Mouse (Mus musculus) naive thymus-derived CD4-positive, alpha-beta T cell, adult 5 months (primary cell): ENCODE results near the gene Tbx6. TPM values are rescaled to one million over a fixed set of nuclear protein-coding genes. Genes with fewer than 3 reads are reported as not detected.

Source experiments
- polyA plus RNA-seq: library from polyadenylated mRNA; unstranded; fragments of 100-300 nt; shearing (Covaris generic); gene quantifications from one replicate; pipeline ENCODE4 v1.2.1, GENCODE M21; 2017

Gene Tbx6
- polyA plus RNA-seq, result 5.2 TPM

DNA sequence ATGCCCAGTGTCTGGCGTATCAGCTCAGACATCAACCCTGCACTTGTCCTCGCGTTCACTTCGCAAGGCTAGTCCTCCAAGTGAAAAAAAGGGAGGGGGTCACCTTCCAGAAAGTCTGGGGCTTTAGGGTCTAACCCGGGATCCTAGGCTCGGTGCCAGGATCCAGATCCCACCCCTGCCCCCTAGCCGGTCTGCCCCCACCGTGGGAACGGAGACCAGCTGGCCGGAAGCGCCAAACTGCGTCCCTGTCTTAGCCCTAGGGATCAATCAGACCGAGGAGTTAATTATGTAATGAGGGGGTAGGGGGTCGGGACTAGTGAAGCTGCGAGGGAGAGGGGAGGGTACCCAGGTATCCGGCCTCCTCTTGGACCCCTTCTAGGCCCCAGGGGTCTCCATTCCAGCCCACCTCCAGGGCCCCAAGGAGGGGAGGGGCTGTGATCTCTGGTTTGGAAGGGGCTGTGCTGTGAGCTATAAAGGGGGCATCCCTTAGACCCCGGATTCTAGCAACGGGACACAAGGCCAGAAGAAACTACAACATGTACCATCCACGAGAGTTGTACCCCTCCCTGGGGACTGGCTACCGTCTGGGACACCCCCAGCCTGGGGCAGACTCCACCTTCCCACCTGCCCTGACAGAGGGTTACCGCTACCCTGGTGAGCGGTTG is at the start of gene Tbx6:
Gene Tbx6 (plus strand): TSS at position 513 of the 665 bp plus-strand sequence.

DNA sequence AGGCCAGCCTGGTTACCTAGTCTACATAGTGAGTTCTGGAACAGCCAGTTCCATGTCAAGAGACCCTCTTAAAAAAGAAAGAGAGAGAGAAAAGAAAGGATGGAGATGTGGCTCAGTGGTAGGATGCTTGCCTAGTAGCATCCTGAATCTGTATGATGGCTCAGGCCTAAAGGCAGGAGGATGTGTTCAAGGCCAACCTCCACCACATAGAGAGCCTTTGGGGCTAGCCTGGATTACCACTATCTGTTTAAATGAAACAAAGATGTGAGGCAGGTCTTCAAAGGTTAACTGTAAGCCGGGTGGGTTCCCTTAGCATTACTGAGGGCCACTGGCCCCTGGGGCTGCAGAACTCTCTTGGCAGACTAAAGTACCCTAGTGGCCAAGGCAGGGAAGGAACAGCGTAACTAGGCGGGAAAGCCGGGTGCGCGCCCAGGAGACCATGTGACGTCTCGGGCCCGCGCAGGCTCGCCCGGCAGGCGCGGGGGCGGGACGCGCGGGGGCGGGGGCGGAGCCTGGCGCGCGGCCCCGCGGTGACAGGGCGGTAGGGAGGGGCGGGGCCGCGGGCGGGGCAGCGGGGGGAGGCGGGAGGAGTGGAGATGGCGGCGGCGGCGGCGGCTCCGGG is 22.1 kb upstream of the Tbx6 start, which contains the start of gene Mapk3:
Gene Mapk3 (plus strand): TSS at position 552 of the 622 bp plus-strand sequence.

DNA sequence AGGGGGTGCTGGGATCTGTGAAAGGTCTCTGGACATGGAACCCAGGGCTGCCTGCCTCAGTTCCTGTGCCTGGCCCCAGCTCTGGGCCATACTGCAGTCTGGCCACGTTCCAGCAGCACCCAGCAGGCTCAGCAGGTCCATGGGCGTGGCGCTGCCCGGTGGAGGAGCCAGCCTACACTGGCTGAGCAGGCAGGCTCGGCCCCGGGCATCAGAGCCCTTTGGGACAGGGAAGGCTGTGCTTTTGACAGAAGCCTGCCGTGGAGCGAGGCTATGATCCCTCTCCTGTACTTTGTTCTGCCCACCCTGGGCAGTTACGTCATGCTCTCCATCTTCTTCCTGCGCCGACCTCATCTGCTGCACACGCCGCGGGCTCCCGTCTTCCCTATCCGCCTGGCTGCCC is 15.1 kb upstream of the Tbx6 start, which contains the start of gene Gdpd3:
Gene Gdpd3 (plus strand): TSS at position 134 of the 400 bp plus-strand sequence.

DNA sequence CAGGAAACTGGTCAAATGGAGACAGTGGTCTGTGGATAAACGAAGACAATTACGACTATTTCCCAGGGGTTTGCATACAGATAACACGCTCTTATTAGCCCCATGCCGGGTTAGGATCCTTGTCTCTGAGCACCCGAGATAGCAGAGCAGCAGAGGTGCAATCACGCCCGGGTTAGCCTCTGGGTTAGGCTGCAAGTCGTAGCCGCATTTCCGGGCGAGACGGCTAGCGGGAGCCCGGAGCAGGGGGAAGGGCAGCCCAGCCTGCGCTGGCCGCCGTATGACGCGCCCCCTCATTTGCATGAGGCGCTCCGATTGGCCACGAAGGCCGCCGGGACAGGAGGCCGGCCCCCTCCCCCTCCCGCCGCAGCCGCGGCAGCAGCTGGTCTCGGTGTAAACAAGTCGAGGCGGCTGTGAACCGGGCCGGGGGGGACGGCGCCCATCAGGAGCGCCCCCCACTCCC is 4.7 kb upstream of the Tbx6 start, which contains the start of gene Ypel3:
Gene Ypel3 (plus strand): TSS at position 358 of the 460 bp plus-strand sequence.

DNA sequence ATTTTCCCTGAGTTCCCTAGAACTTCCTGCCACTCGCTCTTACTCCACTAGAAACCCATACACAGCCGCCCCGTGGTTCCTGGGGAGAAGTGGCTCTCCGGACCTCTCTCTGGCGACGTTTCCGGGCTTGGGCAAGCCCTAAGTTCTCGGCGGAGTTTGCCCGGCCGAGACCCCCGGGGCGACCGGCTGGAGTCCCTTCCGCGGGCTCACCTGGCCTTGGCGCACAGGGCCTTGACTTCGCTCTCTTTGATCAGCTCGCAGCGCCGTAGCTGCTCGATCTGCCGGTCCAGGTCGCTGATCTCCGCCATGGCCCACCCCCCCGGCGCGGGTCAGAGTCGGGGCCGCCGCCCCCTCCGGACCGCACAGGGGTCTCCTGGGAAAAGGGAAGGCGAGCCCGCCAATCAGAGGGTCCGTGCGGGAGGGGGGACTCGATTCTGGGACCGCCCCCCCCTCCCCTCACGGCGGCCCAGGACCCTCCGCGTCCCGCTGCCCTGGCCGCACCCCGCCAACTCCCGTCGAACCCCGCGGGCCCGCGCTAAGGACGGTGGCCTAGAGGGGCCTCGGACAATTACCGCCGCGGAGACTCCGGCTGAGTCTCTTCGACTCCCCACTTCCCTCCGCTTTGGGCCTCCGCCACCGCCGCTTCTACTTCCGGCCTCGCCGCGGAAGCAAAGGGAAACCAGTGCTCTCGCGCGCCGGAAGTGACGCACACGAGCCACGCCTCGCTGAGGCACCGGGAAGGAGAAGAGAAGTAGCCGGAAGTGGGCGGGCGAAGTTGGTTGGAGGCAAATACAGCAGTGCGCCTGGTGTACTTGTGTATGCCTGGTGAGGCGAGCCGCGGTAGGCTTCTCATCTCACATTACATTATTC is 10.8 kb downstream of the Tbx6 start, which contains the start of gene Ppp4c:
Gene Ppp4c (minus strand): TSS at position 646 of the 870 bp plus-strand sequence.

DNA sequence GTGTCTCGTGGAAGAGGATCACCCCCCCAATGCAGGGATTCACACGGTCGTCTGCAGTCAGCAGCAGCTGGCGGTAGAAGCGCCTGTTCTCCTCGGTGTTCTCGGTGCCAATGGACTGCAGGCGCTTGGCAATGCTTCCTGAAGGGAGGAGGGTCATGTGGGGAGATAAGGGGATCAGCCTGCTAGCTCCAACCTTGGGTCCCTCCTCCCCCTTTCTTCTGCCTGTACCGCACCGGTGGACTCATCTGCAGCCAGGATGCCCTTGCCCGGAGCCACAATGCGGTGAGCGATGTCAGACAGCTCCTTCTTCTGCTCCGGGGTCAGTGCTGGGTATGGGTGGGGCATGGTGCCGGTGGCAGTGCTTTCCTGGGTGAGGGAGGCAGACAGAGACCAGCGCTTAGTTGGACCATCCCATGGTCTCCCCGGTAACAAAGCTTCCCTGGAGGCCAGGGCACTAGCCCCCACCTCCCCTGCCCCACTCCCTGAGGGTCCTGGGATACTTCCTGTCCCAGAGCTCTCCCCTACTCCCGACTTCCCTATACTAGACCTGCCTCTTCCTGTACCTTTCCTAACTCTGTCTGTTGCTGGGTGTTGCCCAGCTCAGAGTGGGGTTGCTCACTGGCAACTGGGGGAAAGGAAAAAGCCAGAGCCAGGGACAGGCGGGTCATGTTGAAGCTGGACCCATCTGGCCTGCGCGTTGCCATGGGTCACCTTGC is 16.3 kb downstream of the Tbx6 start, which contains the start of gene Fam57b:
Gene Fam57b (plus strand): TSS at position 258 of the 716 bp plus-strand sequence.

DNA sequence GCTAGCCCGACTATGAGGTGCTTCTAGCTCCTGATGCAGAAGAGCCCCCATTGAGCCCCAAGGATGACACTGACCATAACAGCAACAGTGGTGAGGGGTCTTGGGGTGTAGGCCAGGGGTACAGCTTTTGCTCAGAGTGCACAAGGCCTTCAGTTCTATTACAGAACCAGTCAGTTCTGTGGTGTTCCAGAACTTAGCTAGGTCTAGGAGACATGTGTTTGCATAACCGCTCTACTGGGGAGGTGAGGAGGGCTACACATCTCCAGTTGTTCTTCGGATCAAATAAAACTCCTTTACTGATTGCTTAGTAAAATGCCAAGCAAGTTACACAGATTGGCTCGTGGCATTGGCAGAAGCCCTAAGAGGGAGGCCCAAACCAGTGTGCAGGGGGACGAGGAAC is 50.3 kb downstream of the Tbx6 start, which contains the start of gene 4930451I11Rik:
Gene 4930451I11Rik (minus strand): TSS at position 101 of the 400 bp plus-strand sequence.

Other genes starting within 250 kb of the Tbx6 start
- gene Eif3c, start 215.1 kb upstream of the Tbx6 start, polyA plus RNA-seq, result 166 TPM
- 1.1 TPM for gene Apobr, start 196.5 kb upstream of the Tbx6 start, polyA plus RNA-seq
- 54.1 TPM for gene Cln3, start 195.7 kb upstream of the Tbx6 start, polyA plus RNA-seq
- gene Il27, start 186.5 kb upstream of the Tbx6 start, polyA plus RNA-seq, result not detected
- not detected for gene Nupr1, start 150.6 kb upstream of the Tbx6 start, polyA plus RNA-seq
- 89.1 TPM for gene Sgf29, start 132.2 kb upstream of the Tbx6 start, polyA plus RNA-seq
- 0.36 TPM for gene Sult1a1, start 105.1 kb upstream of the Tbx6 start, polyA plus RNA-seq
- gene Bola2, start 86.1 kb upstream of the Tbx6 start, polyA plus RNA-seq, result 80.9 TPM
- 3.5 TPM for gene Slx1b, start 85.7 kb upstream of the Tbx6 start, polyA plus RNA-seq
- 2,123 TPM for gene Coro1a, start 73.7 kb upstream of the Tbx6 start, polyA plus RNA-seq
- 20.2 TPM for gene Mapk3, start 21.9 kb upstream of the Tbx6 start, polyA plus RNA-seq
- gene Gdpd3, start 15.1 kb upstream of the Tbx6 start, polyA plus RNA-seq, result 0.81 TPM
- gene Ypel3, start 4.5 kb upstream of the Tbx6 start, polyA plus RNA-seq, result 416 TPM
- gene Ppp4c, start 11.0 kb downstream of the Tbx6 start, polyA plus RNA-seq, result 341 TPM
- not detected for gene Fam57b, start 16.2 kb downstream of the Tbx6 start, polyA plus RNA-seq
- gene 4930451I11Rik, start 50.2 kb downstream of the Tbx6 start, polyA plus RNA-seq, result not detected
- not detected for gene Doc2a, start 65.9 kb downstream of the Tbx6 start, polyA plus RNA-seq
- 10.0 TPM for gene Hirip3, start 80.5 kb downstream of the Tbx6 start, polyA plus RNA-seq
- gene Ino80e, start 80.9 kb downstream of the Tbx6 start, polyA plus RNA-seq, result 49.0 TPM
- gene Taok2, start 103.2 kb downstream of the Tbx6 start, polyA plus RNA-seq, result 44.2 TPM
- gene Tmem219, start 141.4 kb downstream of the Tbx6 start, polyA plus RNA-seq, result 32.2 TPM
- gene Kctd13, start 147.4 kb downstream of the Tbx6 start, polyA plus RNA-seq, result 37.5 TPM
- gene Asphd1, start 168.1 kb downstream of the Tbx6 start, polyA plus RNA-seq, result not detected
- gene Sez6l2, start 169.1 kb downstream of the Tbx6 start, polyA plus RNA-seq, result 0.36 TPM
- 143 TPM for gene Cdipt, start 194.4 kb downstream of the Tbx6 start, polyA plus RNA-seq
- gene Cdiptos, start 194.6 kb downstream of the Tbx6 start, polyA plus RNA-seq, result 0.70 TPM
- gene Mvp, start 233.1 kb downstream of the Tbx6 start, polyA plus RNA-seq, result 34.6 TPM
- 2.0 TPM for gene Pagr1b, start 235.0 kb downstream of the Tbx6 start, polyA plus RNA-seq
- 34.0 TPM for gene Pagr1a, start 235.9 kb downstream of the Tbx6 start, polyA plus RNA-seq
- gene Gm42742, start 239.6 kb downstream of the Tbx6 start, polyA plus RNA-seq, result 30.6 TPM
- 2.7 TPM for gene Prrt2, start 239.7 kb downstream of the Tbx6 start, polyA plus RNA-seq
- 76.6 TPM for gene Maz, start 245.6 kb downstream of the Tbx6 start, polyA plus RNA-seq